Mouse (Mus musculus) CH12.LX (cell line): ENCODE measurements at regions not wholly inside any gene's neighbourhood (a gene's known extent, or its start where the extent isn't known, plus 50 kb on each side); places are given as distances from the start of the nearest gene placed in this dataset.

Experiments used
- CTCF ChIP-seq, 2 experiments: IDR thresholded peaks in 1 of 2; conservative IDR thresholded peaks in 1 of 2; 2 replicates each; pipeline ENCODE4 v1.5.1; 2011 to 2012; ENCODE audit warnings: low read depth in 2 of 2, low read length in 2 of 2, improper control_type of control experiment in 1 of 2, inconsistent platforms in 1 of 2, mild to moderate bottlenecking in 1 of 2, moderate library complexity in 1 of 2
- HCFC1 ChIP-seq: IDR thresholded peaks from 2 replicates; pipeline ENCODE4 v1.6.1; 2012; ENCODE audit warnings: low read depth, mild to moderate bottlenecking, inconsistent platforms, low read length, improper control_type of control experiment
- ZC3H11A ChIP-seq: IDR thresholded peaks from 2 replicates; pipeline ENCODE4 v1.6.1; 2012; ENCODE audit warnings: low read depth, mild to moderate bottlenecking, inconsistent platforms, low read length, improper control_type of control experiment
- ZMIZ1 ChIP-seq: IDR thresholded peaks from 2 replicates; pipeline ENCODE4 v1.6.1; 2012; ENCODE audit warnings: low read depth, mild to moderate bottlenecking, inconsistent platforms, low read length, improper control_type of control experiment
- ZNF384 ChIP-seq: IDR thresholded peaks from 2 replicates; pipeline ENCODE4 v1.6.1; 2012; ENCODE audit warnings: low read depth, low read length, improper control_type of control experiment, inconsistent platforms

GRCm38 (mm10) chr3:60813485-60813884, 189.1 kb upstream of the P2ry1 start:
- no peak for TF ChIP-seq ZC3H11A
- TF ChIP-seq CTCF (conservative IDR thresholded peaks at IDR 0.05 in 1 of 2, IDR thresholded peaks at IDR 0.05 in 1 of 2; ENCODE audit: low read depth in 2 of 2, low read length in 2 of 2): no peak
- TF ChIP-seq ZMIZ1: no peak
- TF ChIP-seq ZNF384: no peak
- no peak for TF ChIP-seq HCFC1
